In the genomic region with DNA sequence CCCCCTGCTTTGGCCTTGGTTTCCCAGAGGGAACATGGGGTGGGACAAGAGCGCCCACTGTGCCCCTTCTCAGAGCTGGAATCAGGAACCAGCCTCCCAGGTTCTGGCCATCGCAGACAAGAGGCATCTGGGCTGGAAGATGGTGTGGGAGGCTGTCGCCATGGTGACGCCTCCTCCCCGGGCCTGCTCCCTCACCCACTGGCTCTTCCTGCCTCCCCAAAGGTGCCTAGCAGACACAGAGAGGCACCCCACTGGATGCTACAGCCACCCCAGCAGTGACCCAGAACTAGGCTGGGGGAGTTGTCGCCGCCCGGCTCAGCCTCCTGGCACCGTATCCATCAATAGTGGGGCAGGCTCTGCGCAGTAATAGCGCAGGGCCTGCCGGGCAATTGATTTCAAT, we compare ENCODE assay signal across 15 mouse cellular contexts.
DNase-seq lines count a peak whose midpoint lies in the region; ATAC-seq and TF ChIP-seq lines count a peak whose summit lies in the region.
"Had no signal": no experiment of that assay in that cellular context is flagged by ENCODE, and none has a peak within 500 bp of the region (broad histone marks: within the 10 kb centered on the region; RNA-seq: fewer than 3 reads in every experiment).

No protein-coding gene starts in this region.

- no peak for ATAC-seq in forebrain, embryonic 13.5 days

- H3K4me2 ChIP-seq in forebrain, embryonic 13.5 days = no peak overlapping the region
- H3K4me2 ChIP-seq: embryonic facial prominence, embryonic 13.5 days; limb, embryonic 15.5 days had no signal

- TF ChIP-seq POLR2A in olfactory bulb, adult 2 months (IDR thresholded peaks at IDR 0.05; ENCODE audit: insufficient read depth, low read depth, low read length) = no peak

- H3K9ac ChIP-seq in forebrain, embryonic 13.5 days = peak overlapping the region; percentile 50
- H3K9ac ChIP-seq: embryonic facial prominence, embryonic 13.5 days; limb, embryonic 15.5 days had no signal

- peak overlapping the region; percentile 91 for H3K27ac ChIP-seq in forebrain, embryonic 13.5 days
- peak overlapping the region; percentile 67 for H3K27ac ChIP-seq in olfactory bulb, adult 2 months (ENCODE audit: insufficient read depth, low read depth, low read length)
- H3K27ac ChIP-seq: embryonic facial prominence, embryonic 13.5 days; limb, embryonic 15.5 days had no signal

- H3K4me3 ChIP-seq in forebrain, embryonic 13.5 days = no peak overlapping the region
- no peak overlapping the region for H3K4me3 ChIP-seq in olfactory bulb, adult 2 months (ENCODE audit: insufficient read depth, low read depth, low read length)
- H3K4me3 ChIP-seq: embryonic facial prominence, embryonic 13.5 days; limb, embryonic 15.5 days; myocyte had no signal

- no peak for TF ChIP-seq CTCF in olfactory bulb, adult 2 months (IDR thresholded peaks at IDR 0.05; ENCODE audit: insufficient read depth, low read depth, low read length)

- H3K27me3 ChIP-seq in forebrain, embryonic 13.5 days = no peaks in the 10 kb centered on the region

- DNase-seq in layer of hippocampus, adult 11-12 months (ENCODE audit: low spot score) = peak; percentile 57
- no peak for DNase-seq in layer of hippocampus, adult 9-10 months (ENCODE audit: low spot score)
- DNase-seq in layer of hippocampus, adult 9-11 months = peak; percentile 79
- no peak for DNase-seq in B cell, adult 2 months
- no peak for DNase-seq in thymus, postnatal 4 days
- DNase-seq in adrenal gland, postnatal 4 days (ENCODE audit: low spot score in 2 of 2) = no peak
- DNase-seq: adrenal gland, adult 8-10 months; cerebellum, adult 2 months; kidney, adult 9 months; lung, postnatal 14 days had no signal

- H3K4me1 ChIP-seq in forebrain, embryonic 13.5 days = peaks cover 69% of the 10 kb centered on the region
- H3K4me1 ChIP-seq in olfactory bulb, adult 2 months (ENCODE audit: control insufficient read depth, insufficient read depth, low read length) = peaks cover 71% of the 10 kb centered on the region

- WGBS in forebrain, embryonic 13.5 days = 52% methylated on average over 12 of the region's 12 CpGs
- WGBS in olfactory bulb, adult 2 months = 35% methylated on average over 12 of the region's 12 CpGs

- H3K36me3 ChIP-seq in forebrain, embryonic 13.5 days (ENCODE audit: poor library complexity, severe bottlenecking) = no peaks in the 10 kb centered on the region
- H3K36me3 ChIP-seq: embryonic facial prominence, embryonic 13.5 days; limb, embryonic 15.5 days had no signal

- H3K9me3 ChIP-seq in forebrain, embryonic 13.5 days (replicated peaks) = no peaks in the 10 kb centered on the region
- H3K9me3 ChIP-seq: embryonic facial prominence, embryonic 13.5 days; limb, embryonic 15.5 days had no signal

Comparison
In these comparisons a context has a peak if more than half of its experiments do, and no peak if none do; other contexts are left out.
1. DNase-seq: peak in layer of hippocampus, adult 11-12 months (single experiment) and layer of hippocampus, adult 9-11 months (single experiment); none in layer of hippocampus, adult 9-10 months (single experiment), B cell, adult 2 months (0 of 2), thymus, postnatal 4 days (single experiment) and adrenal gland, postnatal 4 days (0 of 2).